Mouse (Mus musculus) stomach, postnatal 0 days (tissue): Measurements from ENCODE around the gene Dnah2. TPM values are rescaled to one million over a fixed set of nuclear protein-coding genes. Genes with fewer than 3 reads are reported as not detected.

Source experiments
- ATAC-seq: fragments of 200-750 bp; cut with Nextera tagmentation; 2 replicates; pipeline ENCODE4 v1.8.0; 2017; ENCODE audit not compliant: low FRiP score, low TSS enrichment
- DNase-seq: peaks from one replicate; pipeline ENCODE4 v3.0.0-alpha.2; 2016; ENCODE audit warnings: low spot score
- H3K27ac ChIP-seq: fragments of 300-500 bp; sonication (generic); replicated peaks from 2 replicates; pipeline ENCODE4 v1.5.1; 2014; ENCODE audit warnings: mild to moderate bottlenecking, control low read depth
- H3K27me3 ChIP-seq: fragments of 300-500 bp; sonication (generic); 2 replicates; pipeline ENCODE4 v1.6.1; 2014; ENCODE audit warnings: low read length; ENCODE audit not compliant: control insufficient read depth, insufficient read depth
- H3K36me3 ChIP-seq: fragments of 300-500 bp; sonication (generic); 2 replicates; pipeline ENCODE4 v1.6.1; 2014; ENCODE audit warnings: low read length, mixed read lengths; ENCODE audit not compliant: control insufficient read depth, insufficient read depth
- H3K4me1 ChIP-seq: fragments of 300-500 bp; sonication (generic); replicated peaks from 2 replicates; pipeline ENCODE4 v1.6.1; 2014; ENCODE audit warnings: antibody characterized with exemption; ENCODE audit not compliant: control insufficient read depth, insufficient read depth
- H3K4me2 ChIP-seq: fragments of 300-500 bp; sonication (generic); replicated peaks from 2 replicates; pipeline ENCODE4 v1.6.1; 2014; ENCODE audit warnings: low read depth, mild to moderate bottlenecking, control low read depth, moderate library complexity
- H3K4me3 ChIP-seq: fragments of 300-500 bp; sonication (generic); 2 replicates; pipeline ENCODE4 v1.5.1; 2014; ENCODE audit warnings: low read depth, low read length, control low read depth
- H3K9ac ChIP-seq: fragments of 300-500 bp; sonication (generic); 2 replicates; pipeline ENCODE4 v1.6.1; 2014; ENCODE audit warnings: mild to moderate bottlenecking, low read length, control low read depth, mixed read lengths
- H3K9me3 ChIP-seq: fragments of 300-500 bp; sonication (generic); 2 replicates; pipeline ENCODE4 v1.6.1; 2016; ENCODE audit warnings: low read length; ENCODE audit not compliant: control insufficient read depth
- CTCF ChIP-seq: IDR thresholded peaks from 2 replicates; pipeline ENCODE4 v1.5.1; 2016; ENCODE audit warnings: antibody characterized with exemption, low read depth, mild to moderate bottlenecking, moderate library complexity
- EP300 ChIP-seq: optimal IDR thresholded peaks from 2 replicates; pipeline ENCODE3; 2016; ENCODE audit warnings: antibody characterized with exemption
- WGBS: fragments of 180-500 bp; shearing (Covaris S2); extraction: QIAGEN DNeasy Blood & Tissue Kit; methylation state at CpG from one replicate; pipeline ENCODE4 v1.1.7; 2014; 5-methylcytosine and 5-hydroxymethylcytosine counted together
- polyA plus RNA-seq: library from polyadenylated mRNA; unstranded; fragments of >200 nt; fragmentation: Nextera tagmentation; extraction: Ambion mirVana; gene quantifications from 2 replicates; pipeline ENCODE4 v1.2.1, GENCODE M21; 2015

The Dnah2 gene
- polyA plus RNA-seq, 1 experiment from 2014 or later: 0.39 TPM

DNA sequence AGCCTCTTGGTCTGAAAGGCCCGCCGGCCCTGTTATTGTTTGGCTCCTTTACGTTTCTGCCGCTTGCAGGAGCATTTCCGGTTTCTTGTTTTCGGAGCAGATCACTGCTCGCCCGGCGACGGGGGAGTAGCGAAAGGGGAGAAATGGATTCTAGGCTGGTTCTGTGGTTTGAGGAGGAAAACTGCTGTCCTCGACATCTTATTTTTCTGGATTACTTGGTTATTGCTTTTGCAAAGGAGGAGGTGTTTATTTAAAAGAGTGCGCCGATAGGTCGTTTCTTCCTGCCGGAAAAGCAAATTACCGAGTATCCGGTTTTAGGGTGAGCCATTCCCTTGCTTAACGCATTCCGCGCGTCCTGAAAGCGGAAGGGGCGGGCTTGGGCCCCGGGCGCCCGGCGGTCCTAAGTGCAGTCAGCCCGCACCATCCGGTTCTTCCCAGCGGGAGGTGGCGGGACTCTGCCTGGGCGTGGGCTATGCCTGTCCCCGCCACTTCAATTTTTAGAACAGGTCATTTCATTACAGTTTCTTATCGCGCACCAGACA, 32.3 kb upstream of the Dnah2 start:
- DNase-seq (peak; percentile 94), ATAC-seq (peak; percentile 91)
- H3K27ac ChIP-seq: peak overlapping the region; percentile 96
- no peaks in the 10 kb centered on the region for H3K9me3 ChIP-seq
- peak overlapping the region; percentile 48 for H3K4me3 ChIP-seq
- H3K27me3 ChIP-seq: no peaks in the 10 kb centered on the region
- TF ChIP-seq CTCF (0 out of 2 replicates have a peak, but pooled peaks have one; percentile 25), EP300 (peak; percentile 55)
- H3K9ac ChIP-seq: peak overlapping the region; percentile 74
- under 1% methylated on average over 36 of the region's 36 CpGs for WGBS
- peak overlapping the region; percentile 66 for H3K4me2 ChIP-seq
- H3K36me3 ChIP-seq: no peaks in the 10 kb centered on the region
- H3K4me1 ChIP-seq: 0 out of 2 replicates have a peak, but pooled peaks cover 8% of the 10 kb centered on the region

DNA sequence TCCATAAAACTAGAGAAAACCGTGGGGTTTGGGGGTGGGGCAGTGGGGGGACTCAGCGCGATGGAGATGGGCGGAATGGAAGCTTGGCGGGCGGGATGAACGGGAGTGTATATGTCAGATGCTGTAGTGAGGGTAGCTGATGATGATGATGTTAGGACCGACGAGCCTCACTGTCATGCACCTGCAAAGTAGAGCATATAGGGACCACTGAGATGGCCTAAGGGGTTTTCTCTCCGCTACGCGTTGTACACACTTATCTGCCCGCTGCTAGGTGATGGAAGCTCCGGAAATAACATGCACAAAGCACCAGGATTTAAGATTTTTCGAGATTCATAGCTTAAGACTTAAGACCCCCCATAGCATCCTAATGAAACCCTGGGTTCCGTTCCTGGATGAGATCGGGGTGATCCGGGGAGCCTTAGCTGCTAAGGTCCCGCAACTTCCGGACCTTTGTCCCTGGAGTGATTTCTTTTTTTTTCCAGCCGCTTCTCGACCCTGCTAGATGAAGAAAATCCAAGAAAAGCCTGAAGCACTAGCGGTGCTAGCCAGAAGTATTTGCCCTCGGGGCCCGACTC, 31.7 kb upstream of the Dnah2 start:
- ATAC-seq (no peak), DNase-seq (no peak)
- Histone ChIP-seq H3K27me3 (no peaks in the 10 kb centered on the region), H3K36me3 (no peaks in the 10 kb centered on the region), H3K9ac (peak overlapping the region; percentile 74), H3K27ac (peak overlapping the region; percentile 96), H3K4me3 (peak overlapping the region; percentile 48), H3K4me2 (peak overlapping the region; percentile 66), H3K4me1 (0 out of 2 replicates have a peak, but pooled peaks cover 8% of the 10 kb centered on the region), H3K9me3 (no peaks in the 10 kb centered on the region)
- under 1% methylated on average over 25 of the region's 25 CpGs for WGBS
- TF ChIP-seq EP300: no peak
- no peak for TF ChIP-seq CTCF

DNA sequence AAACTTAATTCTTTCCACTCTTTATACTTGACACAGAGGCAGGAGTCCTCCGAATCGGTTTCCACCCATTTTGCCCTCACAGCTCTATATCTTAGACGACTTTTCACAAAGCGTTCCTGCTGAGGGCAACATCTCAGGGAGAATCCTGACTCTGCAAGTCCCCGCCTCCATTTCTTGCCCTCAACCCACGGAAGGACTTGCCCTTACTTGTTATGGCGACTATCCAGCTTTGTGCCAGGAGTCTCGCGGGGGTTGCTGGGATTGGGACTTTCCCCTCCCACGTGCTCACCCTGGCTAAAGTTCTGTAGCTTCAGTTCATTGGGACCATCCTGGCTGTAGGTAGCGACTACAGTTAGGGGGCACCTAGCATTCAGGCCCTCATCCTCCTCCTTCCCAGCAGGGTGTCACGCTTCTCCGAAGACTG, 31.2 kb upstream of the Dnah2 start, which contains the start of the genes Wrap53 and Trp53:
TSS of gene Wrap53 (minus strand) at position 165 of the 424 bp plus-strand sequence.
TSS of gene Trp53 (plus strand) at position 269 of the 424 bp plus-strand sequence.
- ATAC-seq (peak; percentile 69), DNase-seq (peak; percentile 93)
- Histone ChIP-seq H3K9ac (peak within 1 kb of the TSS; percentile 74), H3K36me3 (no peaks in the 10 kb centered on the region), H3K4me1 (0 out of 2 replicates have a peak, but pooled peaks cover 8% of the 10 kb centered on the region), H3K9me3 (no peaks in the 10 kb centered on the region), H3K4me2 (peak within 1 kb of the TSS; percentile 93), H3K27ac (peak within 1 kb of the TSS; percentile 96), H3K4me3 (peak within 1 kb of the TSS; percentile 48), H3K27me3 (no peaks in the 10 kb centered on the region)
- 0% methylated on average over 13 of the region's 13 CpGs for WGBS
- no peak for TF ChIP-seq EP300
- TF ChIP-seq CTCF: peak; percentile 29; the same call in 1 of the 2 replicates

DNA sequence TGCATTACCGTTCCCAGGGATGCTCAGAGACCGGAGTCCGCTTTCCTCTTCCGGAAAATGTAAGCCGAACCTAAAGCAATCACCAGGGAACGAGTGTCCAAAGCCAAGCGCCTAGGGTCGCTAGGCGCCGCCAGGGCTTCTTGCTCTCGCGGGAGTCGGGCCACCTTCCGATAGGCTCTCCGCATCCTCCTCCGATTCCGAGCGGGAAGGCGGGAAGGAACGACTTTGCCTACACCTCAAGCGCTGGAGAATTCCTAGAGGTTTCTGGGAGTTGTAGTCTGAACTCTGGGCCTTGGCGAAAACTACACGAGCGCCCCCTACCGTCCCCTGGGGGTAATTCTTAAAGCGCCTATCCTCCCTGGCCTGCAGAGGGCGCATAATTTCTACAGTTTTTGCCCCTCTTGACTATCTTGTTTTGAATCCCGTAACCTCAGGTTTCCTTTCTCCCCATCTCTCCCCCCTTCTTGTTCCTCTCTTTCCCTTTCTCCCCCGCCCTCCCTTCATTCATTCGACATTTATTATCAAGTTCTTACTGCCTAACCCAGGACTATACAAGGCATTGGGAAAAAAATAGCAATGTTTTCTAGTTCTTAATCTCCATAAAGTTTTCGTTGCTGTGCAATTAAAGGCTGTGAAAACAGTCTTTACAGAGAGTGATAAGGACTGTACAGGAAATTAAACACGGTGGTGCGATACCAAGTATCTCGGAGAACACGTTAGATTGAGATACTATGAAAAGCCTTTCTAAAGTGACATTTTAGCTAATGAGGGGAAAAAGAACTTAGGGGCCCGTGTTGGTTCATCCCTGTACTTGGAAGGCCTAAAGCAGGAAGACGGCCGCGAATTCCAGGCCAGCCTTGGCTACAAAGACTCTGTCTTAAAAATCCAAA, 30.5 kb upstream of the Dnah2 start:
- Histone ChIP-seq H3K4me1 (0 out of 2 replicates have a peak, but pooled peaks cover 8% of the 10 kb centered on the region), H3K36me3 (no peaks in the 10 kb centered on the region), H3K27me3 (no peaks in the 10 kb centered on the region), H3K9me3 (no peaks in the 10 kb centered on the region), H3K4me3 (peak overlapping the region; percentile 48), H3K27ac (peak overlapping the region; percentile 96), H3K4me2 (peak overlapping the region; percentile 93), H3K9ac (peak overlapping the region; percentile 74)
- DNase-seq (peak; percentile 97), ATAC-seq (peak; percentile 91)
- TF ChIP-seq CTCF: peak; percentile 100
- peak; percentile 89 for TF ChIP-seq EP300
- WGBS: 1% methylated on average over 39 of the region's 39 CpGs

DNA sequence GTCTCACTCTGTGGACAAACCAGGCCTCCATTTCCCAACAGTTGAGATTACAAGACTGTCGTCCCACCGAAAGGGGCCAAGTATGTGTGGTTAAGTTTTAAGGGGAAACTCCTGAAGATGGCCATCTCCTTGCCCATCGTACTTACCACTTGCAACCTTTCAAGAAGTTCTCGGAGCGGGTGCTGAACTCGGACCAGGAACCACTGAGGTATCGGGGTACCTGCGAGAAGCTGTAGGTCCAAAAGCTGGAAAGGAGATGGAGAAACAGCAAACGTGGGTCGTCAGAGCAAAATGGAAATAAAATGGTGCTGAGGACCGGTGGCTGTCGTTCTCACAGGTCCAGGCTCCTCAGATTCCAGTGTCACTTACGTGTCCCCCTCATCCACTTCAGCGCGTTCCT, 29.4 kb upstream of the Dnah2 start:
- 11% methylated on average over 15 of the region's 15 CpGs for WGBS
- no peak for DNase-seq
- Histone ChIP-seq H3K9ac (peak overlapping the region; percentile 74), H3K9me3 (no peaks in the 10 kb centered on the region), H3K27me3 (no peaks in the 10 kb centered on the region), H3K27ac (no peak overlapping the region; the same call in 1 of the 2 replicates), H3K36me3 (no peaks in the 10 kb centered on the region), H3K4me2 (peak overlapping the region; percentile 93), H3K4me3 (peak overlapping the region; percentile 48), H3K4me1 (0 out of 2 replicates have a peak, but pooled peaks cover 8% of the 10 kb centered on the region)
- no peak for TF ChIP-seq CTCF
- ATAC-seq: no peak
